Mouse (Mus musculus): ENCODE data around the gene Rassf3. TPM values are rescaled to one million over a fixed set of nuclear protein-coding genes. Genes with fewer than 3 reads are reported as not detected.
A peak's percentile ranks its signal among the peaks of the same experiment; 100 is the strongest.

Rassf3 gene
- polyA plus RNA-seq, 2 experiments = 20.7 to 23.2 TPM

GRCm38 (mm10) chr10:121497968-121498367 lies 21.8 kb upstream of the Rassf3 start:
- Histone ChIP-seq H3K27ac (replicated peaks; ENCODE audit: low read depth, low read length) (peak overlapping the region; percentile 46), H3K9me3 (ENCODE audit: control insufficient read depth, low read length) (no peaks in the 10 kb centered on the region), H3K4me2 (replicated peaks; ENCODE audit: low read depth, low read length, severe bottlenecking) (no peak overlapping the region), H3K27me3 (ENCODE audit: control insufficient read depth, insufficient read depth, low read length) (no peaks in the 10 kb centered on the region), H3K36me3 (ENCODE audit: control insufficient read depth, insufficient read depth, low read length) (no peaks in the 10 kb centered on the region), H3K4me1 (ENCODE audit: control insufficient read depth, insufficient read depth, low read length) (peaks cover 11% of the 10 kb centered on the region), H3K4me3 (replicated peaks; ENCODE audit: low read length) (no peak overlapping the region), H3K9ac (ENCODE audit: low read depth, low read length, severe bottlenecking) (no peak overlapping the region)
- TF ChIP-seq POLR2A (IDR thresholded peaks at IDR 0.05; ENCODE audit: borderline replicate concordance, extremely low read depth, insufficient read depth, insufficient read length) = no peak
- no peak for DNase-seq (ENCODE audit: low spot score)
- WGBS = 20% methylated on average over 7 of the region's 7 CpGs
- no peak for ATAC-seq (ENCODE audit: low FRiP score, low read depth)

GRCm38 (mm10) chr10:121496616-121497015 lies 20.5 kb upstream of the Rassf3 start:
- H3K4me1 ChIP-seq (ENCODE audit: control insufficient read depth, insufficient read depth, low read length) = peaks cover 11% of the 10 kb centered on the region
- no peak overlapping the region for H3K4me2 ChIP-seq (replicated peaks; ENCODE audit: low read depth, low read length, severe bottlenecking)
- no peaks in the 10 kb centered on the region for H3K27me3 ChIP-seq (ENCODE audit: control insufficient read depth, insufficient read depth, low read length)
- H3K4me3 ChIP-seq (replicated peaks; ENCODE audit: low read length) = no peak overlapping the region
- H3K27ac ChIP-seq (replicated peaks; ENCODE audit: low read depth, low read length) = no peak overlapping the region
- no peak overlapping the region for H3K9ac ChIP-seq (ENCODE audit: low read depth, low read length, severe bottlenecking)
- H3K9me3 ChIP-seq (ENCODE audit: control insufficient read depth, low read length) = no peaks in the 10 kb centered on the region
- H3K36me3 ChIP-seq (ENCODE audit: control insufficient read depth, insufficient read depth, low read length) = no peaks in the 10 kb centered on the region
- ATAC-seq (ENCODE audit: low FRiP score, low read depth) (no peak), DNase-seq (ENCODE audit: low spot score) (no peak)
- 74% methylated on average over 7 of the region's 7 CpGs for WGBS
- TF ChIP-seq POLR2A (IDR thresholded peaks at IDR 0.05; ENCODE audit: borderline replicate concordance, extremely low read depth, insufficient read depth, insufficient read length) = no peak

- H3K27me3 ChIP-seq (ENCODE audit: control insufficient read depth, insufficient read depth, low read length) = no peaks in the 10 kb centered on the region
- H3K4me1 ChIP-seq (ENCODE audit: control insufficient read depth, insufficient read depth, low read length) = peaks cover 11% of the 10 kb centered on the region
- WGBS = 91% methylated on average over 2 of the region's 2 CpGs
- DNase-seq (ENCODE audit: low spot score) = no peak
- no peak overlapping the region for H3K4me2 ChIP-seq (replicated peaks; ENCODE audit: low read depth, low read length, severe bottlenecking)
- no peaks in the 10 kb centered on the region for H3K9me3 ChIP-seq (ENCODE audit: control insufficient read depth, low read length)
- no peak overlapping the region for H3K27ac ChIP-seq (replicated peaks; ENCODE audit: low read depth, low read length)
- H3K4me3 ChIP-seq (replicated peaks; ENCODE audit: low read length) = no peak overlapping the region
- no peak for TF ChIP-seq POLR2A (IDR thresholded peaks at IDR 0.05; ENCODE audit: borderline replicate concordance, extremely low read depth, insufficient read depth, insufficient read length)
- H3K9ac ChIP-seq (ENCODE audit: low read depth, low read length, severe bottlenecking) = no peak overlapping the region
- H3K36me3 ChIP-seq (ENCODE audit: control insufficient read depth, insufficient read depth, low read length) = no peaks in the 10 kb centered on the region
- ATAC-seq (ENCODE audit: low FRiP score, low read depth) = no peak
Measured at GRCm38 (mm10) chr10:121494163-121494425, 17.9 kb upstream of the Rassf3 start.

GRCm38 (mm10) chr10:121493374-121494162 lies 17.4 kb upstream of the Rassf3 start:
- Histone ChIP-seq H3K4me2 (replicated peaks; ENCODE audit: low read depth, low read length, severe bottlenecking) (no peak overlapping the region), H3K36me3 (ENCODE audit: control insufficient read depth, insufficient read depth, low read length) (no peaks in the 10 kb centered on the region), H3K4me3 (replicated peaks; ENCODE audit: low read length) (no peak overlapping the region), H3K27ac (replicated peaks; ENCODE audit: low read depth, low read length) (no peak overlapping the region), H3K9ac (ENCODE audit: low read depth, low read length, severe bottlenecking) (no peak overlapping the region), H3K9me3 (ENCODE audit: control insufficient read depth, low read length) (no peaks in the 10 kb centered on the region), H3K4me1 (ENCODE audit: control insufficient read depth, insufficient read depth, low read length) (peaks cover 11% of the 10 kb centered on the region), H3K27me3 (ENCODE audit: control insufficient read depth, insufficient read depth, low read length) (no peaks in the 10 kb centered on the region)
- DNase-seq (ENCODE audit: low spot score) = no peak
- ATAC-seq (ENCODE audit: low FRiP score, low read depth) = no peak
- WGBS = 73% methylated on average over 9 of the region's 9 CpGs
- no peak for TF ChIP-seq POLR2A (IDR thresholded peaks at IDR 0.05; ENCODE audit: borderline replicate concordance, extremely low read depth, insufficient read depth, insufficient read length)

GRCm38 (mm10) chr10:121492608-121493315 lies 16.6 kb upstream of the Rassf3 start:
- no peak overlapping the region for H3K4me3 ChIP-seq (replicated peaks; ENCODE audit: low read length)
- H3K4me2 ChIP-seq (replicated peaks; ENCODE audit: low read depth, low read length, severe bottlenecking) = no peak overlapping the region
- TF ChIP-seq POLR2A (IDR thresholded peaks at IDR 0.05; ENCODE audit: borderline replicate concordance, extremely low read depth, insufficient read depth, insufficient read length) = no peak
- H3K4me1 ChIP-seq (ENCODE audit: control insufficient read depth, insufficient read depth, low read length) = peaks cover 3% of the 10 kb centered on the region
- H3K9ac ChIP-seq (ENCODE audit: low read depth, low read length, severe bottlenecking) = no peak overlapping the region
- H3K27me3 ChIP-seq (ENCODE audit: control insufficient read depth, insufficient read depth, low read length) = no peaks in the 10 kb centered on the region
- ATAC-seq (ENCODE audit: low FRiP score, low read depth) = no peak
- no peak overlapping the region for H3K27ac ChIP-seq (replicated peaks; ENCODE audit: low read depth, low read length)
- no peaks in the 10 kb centered on the region for H3K9me3 ChIP-seq (ENCODE audit: control insufficient read depth, low read length)
- H3K36me3 ChIP-seq (ENCODE audit: control insufficient read depth, insufficient read depth, low read length) = no peaks in the 10 kb centered on the region
- no peak for DNase-seq (ENCODE audit: low spot score)
- 77% methylated on average over 7 of the region's 7 CpGs for WGBS
